Mouse (Mus musculus) heart, adult 2 months (tissue): ENCODE results near the gene Gm42878.
"Not testable (repeated sequence)": the region's sequence is repeated elsewhere in the genome, so short reads cannot be mapped to it uniquely, and the experiment has no call there.

Experiments
- CTCF ChIP-seq: fragments of 200-600 bp; IDR thresholded peaks from 2 replicates; pipeline ENCODE4 v1.8.1; 2022; ENCODE audit warnings: antibody characterized with exemption, mild to moderate bottlenecking, moderate library complexity
- EP300 ChIP-seq: fragments of 200-500 bp; IDR thresholded peaks from 2 replicates; pipeline ENCODE4 v1.6.1; 2011; ENCODE audit warnings: low read depth, low read length, control low read depth; ENCODE audit not compliant: insufficient read depth
- POLR2A ChIP-seq: fragments of 200-500 bp; IDR thresholded peaks from 2 replicates; pipeline ENCODE4 v1.6.1; 2011; ENCODE audit warnings: mild to moderate bottlenecking, low read depth, low read length, control low read depth; ENCODE audit not compliant: insufficient read depth

DNA sequence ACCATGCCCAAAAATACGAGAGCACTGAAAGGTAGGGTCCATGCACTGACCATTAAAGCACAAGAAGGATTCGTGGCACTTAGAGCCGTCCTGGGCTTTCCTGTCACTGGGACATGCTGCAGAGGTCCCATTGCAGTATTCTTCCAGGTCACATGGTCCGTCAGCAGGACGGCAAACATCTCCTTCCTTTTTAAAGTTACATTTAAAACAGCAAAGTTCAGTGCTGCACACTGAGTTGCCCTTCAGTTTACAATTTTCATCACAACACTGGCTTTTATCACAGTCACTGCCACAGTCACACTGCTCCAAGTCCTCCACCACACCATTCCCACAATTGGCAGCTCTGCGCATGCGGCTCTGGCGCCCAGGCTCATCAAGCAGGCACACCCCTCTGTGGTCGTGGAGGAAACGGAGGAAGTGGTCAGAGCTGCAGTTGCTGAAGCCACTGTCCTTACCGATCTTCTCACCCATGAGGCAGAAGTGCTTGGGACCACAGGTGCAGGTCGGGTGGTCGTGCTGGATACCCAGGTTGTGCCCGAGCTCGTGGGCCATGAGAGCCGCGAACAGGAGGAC lies 43.8 kb downstream of the Gm42878 start:
- TF ChIP-seq CTCF, EP300, POLR2A: not testable (repeated sequence)
